Mouse (Mus musculus): ENCODE measurements at regions not wholly inside any gene's neighbourhood (a gene's known extent, or its start where the extent isn't known, plus 50 kb on each side); places are given as distances from the start of the nearest gene placed in this dataset.

- Histone ChIP-seq H3K4me1 (ENCODE audit: insufficient read depth) (peaks cover 7% of the 10 kb centered on the region), H3K9ac (no peak overlapping the region), H3K4me2 (ENCODE audit: low read depth) (no peak overlapping the region), H3K9me3 (ENCODE audit: low read length) (no peaks in the 10 kb centered on the region), H3K36me3 (ENCODE audit: insufficient read depth) (no peaks in the 10 kb centered on the region), H3K4me3 (ENCODE audit: low read depth, low read length) (no peak overlapping the region), H3K27me3 (ENCODE audit: insufficient read depth, low read length) (no peaks in the 10 kb centered on the region), H3K27ac (ENCODE audit: low read depth, low read length) (no peak overlapping the region)
- 92% methylated on average over 6 of the region's 6 CpGs for WGBS
- no peak for ATAC-seq
- no peak for DNase-seq
- no peak for TF ChIP-seq CTCF (IDR thresholded peaks at IDR 0.05; ENCODE audit: low read depth)
Measured at GRCm38 (mm10) chr5:64485856-64486255, 317.3 kb upstream of the Klf3 start.

GRCm38 (mm10) chr5:64486761-64487160 lies 316.4 kb upstream of the Klf3 start:
- peaks cover 7% of the 10 kb centered on the region for H3K4me1 ChIP-seq (ENCODE audit: insufficient read depth)
- no peak for TF ChIP-seq CTCF (IDR thresholded peaks at IDR 0.05; ENCODE audit: low read depth)
- 96% methylated on average over 1 of the region's 1 CpGs for WGBS
- H3K9ac ChIP-seq = no peak overlapping the region
- ATAC-seq (no peak), DNase-seq (no peak)
- H3K36me3 ChIP-seq (ENCODE audit: insufficient read depth) = no peaks in the 10 kb centered on the region
- H3K9me3 ChIP-seq (ENCODE audit: low read length) = no peaks in the 10 kb centered on the region
- H3K27ac ChIP-seq (ENCODE audit: low read depth, low read length) = no peak overlapping the region
- no peak overlapping the region for H3K4me3 ChIP-seq (ENCODE audit: low read depth, low read length)
- no peak overlapping the region for H3K4me2 ChIP-seq (ENCODE audit: low read depth)
- H3K27me3 ChIP-seq (ENCODE audit: insufficient read depth, low read length) = no peaks in the 10 kb centered on the region

GRCm38 (mm10) chr5:64487698-64488398 lies 315.3 kb upstream of the Klf3 start:
- WGBS = 86% methylated on average over 14 of the region's 14 CpGs
- DNase-seq (no peak), ATAC-seq (no peak)
- no peaks in the 10 kb centered on the region for H3K9me3 ChIP-seq (ENCODE audit: low read length)
- H3K4me2 ChIP-seq (ENCODE audit: low read depth) = no peak overlapping the region
- H3K27me3 ChIP-seq (ENCODE audit: insufficient read depth, low read length) = no peaks in the 10 kb centered on the region
- H3K9ac ChIP-seq = no peak overlapping the region
- no peak for TF ChIP-seq CTCF (IDR thresholded peaks at IDR 0.05; ENCODE audit: low read depth)
- H3K4me3 ChIP-seq (ENCODE audit: low read depth, low read length) = no peak overlapping the region
- peaks cover 7% of the 10 kb centered on the region for H3K4me1 ChIP-seq (ENCODE audit: insufficient read depth)
- no peak overlapping the region for H3K27ac ChIP-seq (ENCODE audit: low read depth, low read length)
- H3K36me3 ChIP-seq (ENCODE audit: insufficient read depth) = no peaks in the 10 kb centered on the region

- no peak overlapping the region for H3K9ac ChIP-seq
- ATAC-seq (peak; percentile 80), DNase-seq (no peak)
- H3K27ac ChIP-seq (ENCODE audit: low read depth, low read length) = no peak overlapping the region
- no peaks in the 10 kb centered on the region for H3K36me3 ChIP-seq (ENCODE audit: insufficient read depth)
- no peak overlapping the region for H3K4me3 ChIP-seq (ENCODE audit: low read depth, low read length)
- peaks cover 7% of the 10 kb centered on the region for H3K4me1 ChIP-seq (ENCODE audit: insufficient read depth)
- no peak for TF ChIP-seq CTCF (IDR thresholded peaks at IDR 0.05; ENCODE audit: low read depth)
- no peaks in the 10 kb centered on the region for H3K27me3 ChIP-seq (ENCODE audit: insufficient read depth, low read length)
- no peak overlapping the region for H3K4me2 ChIP-seq (ENCODE audit: low read depth)
- H3K9me3 ChIP-seq (ENCODE audit: low read length) = no peaks in the 10 kb centered on the region
- 38% methylated on average over 4 of the region's 4 CpGs for WGBS
Measured at GRCm38 (mm10) chr5:64489656-64490444, 313.3 kb upstream of the Klf3 start.

- Histone ChIP-seq H3K4me3 (ENCODE audit: low read depth, low read length) (no peak overlapping the region), H3K27me3 (ENCODE audit: insufficient read depth, low read length) (no peaks in the 10 kb centered on the region), H3K4me2 (ENCODE audit: low read depth) (no peak overlapping the region), H3K4me1 (ENCODE audit: insufficient read depth) (peaks cover 7% of the 10 kb centered on the region), H3K36me3 (ENCODE audit: insufficient read depth) (no peaks in the 10 kb centered on the region), H3K9me3 (ENCODE audit: low read length) (no peaks in the 10 kb centered on the region), H3K27ac (ENCODE audit: low read depth, low read length) (no peak overlapping the region), H3K9ac (no peak overlapping the region)
- ATAC-seq (no peak; the same call in 1 of the 2 replicates), DNase-seq (peak; percentile 56)
- WGBS = 30% methylated on average over 5 of the region's 5 CpGs
- TF ChIP-seq CTCF (IDR thresholded peaks at IDR 0.05; ENCODE audit: low read depth) = no peak
Measured at GRCm38 (mm10) chr5:64490445-64490950, 312.7 kb upstream of the Klf3 start.

- no peaks in the 10 kb centered on the region for H3K27me3 ChIP-seq (ENCODE audit: insufficient read depth, low read length)
- ATAC-seq (no peak), DNase-seq (no peak)
- H3K4me2 ChIP-seq (ENCODE audit: low read depth) = no peak overlapping the region
- peaks cover 7% of the 10 kb centered on the region for H3K4me1 ChIP-seq (ENCODE audit: insufficient read depth)
- no peak overlapping the region for H3K9ac ChIP-seq
- TF ChIP-seq CTCF (IDR thresholded peaks at IDR 0.05; ENCODE audit: low read depth) = no peak
- H3K4me3 ChIP-seq (ENCODE audit: low read depth, low read length) = no peak overlapping the region
- no peaks in the 10 kb centered on the region for H3K9me3 ChIP-seq (ENCODE audit: low read length)
- no peak overlapping the region for H3K27ac ChIP-seq (ENCODE audit: low read depth, low read length)
- no peaks in the 10 kb centered on the region for H3K36me3 ChIP-seq (ENCODE audit: insufficient read depth)
- 93% methylated on average over 4 of the region's 4 CpGs for WGBS
Measured at GRCm38 (mm10) chr5:64494429-64494828, 308.8 kb upstream of the Klf3 start.

GRCm38 (mm10) chr5:64496853-64497252 lies 306.3 kb upstream of the Klf3 start:
- no peak overlapping the region for H3K9ac ChIP-seq
- no peak for DNase-seq
- TF ChIP-seq CTCF (IDR thresholded peaks at IDR 0.05; ENCODE audit: low read depth) = no peak
- no peaks in the 10 kb centered on the region for H3K27me3 ChIP-seq (ENCODE audit: insufficient read depth, low read length)
- no peak overlapping the region for H3K27ac ChIP-seq (ENCODE audit: low read depth, low read length)
- no peaks in the 10 kb centered on the region for H3K36me3 ChIP-seq (ENCODE audit: insufficient read depth)
- no peak overlapping the region for H3K4me3 ChIP-seq (ENCODE audit: low read depth, low read length)
- ATAC-seq = no peak
- H3K4me1 ChIP-seq (ENCODE audit: insufficient read depth) = no peaks in the 10 kb centered on the region
- no peaks in the 10 kb centered on the region for H3K9me3 ChIP-seq (ENCODE audit: low read length)
- no peak overlapping the region for H3K4me2 ChIP-seq (ENCODE audit: low read depth)
- WGBS = 91% methylated on average over 4 of the region's 4 CpGs

Data from forebrain, postnatal 0 days (tissue).